Mouse (Mus musculus) G1E (cell line): ENCODE data around the gene Usp13. TPM values are rescaled to one million over a fixed set of nuclear protein-coding genes. Genes with fewer than 3 reads are reported as not detected.

Experiments used
- ATAC-seq: 2 replicates; pipeline ENCODE4 v1.8.0; 2016; ENCODE audit warnings: mild to moderate bottlenecking; ENCODE audit not compliant: insufficient number of reproducible peaks, poor library complexity, low FRiP score, severe bottlenecking; ENCODE audit errors: extremely low read depth
- DNase-seq: peaks from one replicate; pipeline ENCODE4 v3.0.0; 2012; ENCODE audit warnings: low spot score
- H3K27me3 ChIP-seq: 2 replicates; pipeline ENCODE4 v1.6.1; 2012; ENCODE audit warnings: mild to moderate bottlenecking, low read length, inconsistent platforms; ENCODE audit not compliant: insufficient read depth
- H3K36me3 ChIP-seq: replicated peaks from 2 replicates; pipeline ENCODE3; 2012; ENCODE audit warnings: mild to moderate bottlenecking, inconsistent platforms
- H3K4me1 ChIP-seq: 2 replicates; pipeline ENCODE4 v1.6.1; 2012; ENCODE audit warnings: low read depth, low read length, inconsistent platforms, mixed read lengths; ENCODE audit not compliant: insufficient read depth
- H3K4me3 ChIP-seq: 2 replicates; pipeline ENCODE4 v1.5.1; 2012; ENCODE audit warnings: low read depth, mild to moderate bottlenecking, inconsistent platforms, low read length, moderate library complexity, mixed read lengths
- H3K9me3 ChIP-seq: replicated peaks from 2 replicates; pipeline ENCODE4 v1.6.1; 2012; ENCODE audit warnings: inconsistent platforms
- CTCF ChIP-seq: IDR thresholded peaks from 2 replicates; pipeline ENCODE4 v1.5.1; 2012; ENCODE audit warnings: low read depth, low read length, inconsistent platforms, mixed read lengths
- GATA1 ChIP-seq: IDR thresholded peaks from 2 replicates; pipeline ENCODE4 v1.6.1; 2012; ENCODE audit warnings: borderline replicate concordance, low read length, inconsistent platforms, mixed read lengths
- GATA2 ChIP-seq: IDR thresholded peaks from 2 replicates; pipeline ENCODE4 v1.6.1; 2012; ENCODE audit warnings: low read depth, low read length, inconsistent platforms, borderline replicate concordance
- POLR2AphosphoS5 ChIP-seq: IDR thresholded peaks from 2 replicates; pipeline ENCODE4 v1.6.1; 2012; ENCODE audit warnings: low read depth, low read length, inconsistent platforms; ENCODE audit not compliant: insufficient replicate concordance
- TAL1 ChIP-seq: conservative IDR thresholded peaks from 2 replicates; pipeline ENCODE4 v1.6.1; 2012; ENCODE audit warnings: low read depth, low read length, inconsistent platforms, mixed read lengths
- polyA plus RNA-seq: library from polyadenylated mRNA; stranded (reverse); fragments of >175 nt; gene quantifications from 2 replicates; pipeline ENCODE4 v1.2.3, GENCODE M21; 2012
- total RNA-seq, 2 experiments: library from RNA; stranded (forward) in 1 of 2; stranded (reverse) in 1 of 2; fragments of 200-1000 nt in 1 of 2; fragments of >200 nt in 1 of 2; fragmentation: Nextera tagmentation in 1 of 2; gene quantifications; 2 replicates each; pipeline ENCODE4 v1.2.3; 2014 to 2017

The Usp13 gene
- total and polyA plus RNA-seq, 3 experiments, result 0.01 to 0.05 TPM; not detected in 1

DNA sequence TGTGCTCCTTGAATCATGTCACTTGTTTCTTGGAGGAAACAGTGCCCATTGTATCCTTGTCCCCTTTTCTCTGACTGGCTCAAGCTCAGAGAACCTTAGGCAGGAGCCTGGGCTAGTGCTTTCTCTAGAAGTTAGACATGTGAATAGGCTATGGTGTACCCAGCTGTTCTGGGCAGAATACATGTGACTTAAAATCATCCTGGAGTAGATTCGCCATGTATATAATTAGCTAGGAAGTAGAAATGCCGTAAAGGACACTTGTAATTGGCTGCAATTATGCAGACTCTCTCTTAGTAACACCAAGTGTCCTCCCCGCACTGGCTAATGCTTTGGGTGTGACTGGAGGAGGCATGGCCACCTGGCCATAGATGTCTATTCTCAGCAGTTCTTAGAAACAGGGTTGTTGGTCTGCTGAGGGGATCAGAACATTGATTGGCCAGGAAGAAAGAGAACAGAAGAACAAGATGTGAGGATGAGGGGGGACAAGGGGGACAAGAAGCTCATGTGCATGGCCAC is 8.7 kb downstream of the Usp13 start:
- Histone ChIP-seq H3K4me3 (no peak overlapping the region), H3K36me3 (no peaks in the 10 kb centered on the region), H3K4me1 (no peaks in the 10 kb centered on the region), H3K27me3 (no peaks in the 10 kb centered on the region), H3K9me3 (no peaks in the 10 kb centered on the region)
- no peak for ATAC-seq
- no peak for TF ChIP-seq GATA2
- no peak for TF ChIP-seq CTCF
- TF ChIP-seq POLR2AphosphoS5, result no peak
- no peak for TF ChIP-seq GATA1
- no peak for TF ChIP-seq TAL1
- no peak for DNase-seq

DNA sequence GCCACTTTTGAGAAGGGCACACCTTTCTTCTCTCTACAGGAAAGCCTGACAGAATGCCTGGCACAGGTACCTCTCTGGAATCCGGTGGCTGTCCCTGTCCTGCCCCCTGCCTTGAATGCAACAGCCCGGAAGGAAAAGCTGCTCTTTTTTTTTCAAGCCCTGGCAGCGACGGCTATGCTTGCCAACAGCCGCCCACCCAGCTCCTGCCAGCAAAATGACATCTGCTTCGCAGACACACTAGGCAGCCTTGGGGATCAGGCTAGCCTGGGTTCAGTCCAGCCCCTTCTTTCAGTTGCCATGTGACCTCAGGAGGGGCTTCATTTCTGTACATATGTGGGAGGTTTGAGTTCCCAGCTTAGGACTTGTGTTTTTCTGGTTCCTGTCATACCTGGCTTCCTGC is 9.4 kb downstream of the Usp13 start:
- ATAC-seq (no peak), DNase-seq (no peak)
- Histone ChIP-seq H3K9me3 (no peaks in the 10 kb centered on the region), H3K4me1 (no peaks in the 10 kb centered on the region), H3K27me3 (no peaks in the 10 kb centered on the region), H3K4me3 (no peak overlapping the region), H3K36me3 (no peaks in the 10 kb centered on the region)
- no peak for TF ChIP-seq TAL1
- no peak for TF ChIP-seq GATA1
- no peak for TF ChIP-seq POLR2AphosphoS5
- no peak for TF ChIP-seq CTCF
- no peak for TF ChIP-seq GATA2

DNA sequence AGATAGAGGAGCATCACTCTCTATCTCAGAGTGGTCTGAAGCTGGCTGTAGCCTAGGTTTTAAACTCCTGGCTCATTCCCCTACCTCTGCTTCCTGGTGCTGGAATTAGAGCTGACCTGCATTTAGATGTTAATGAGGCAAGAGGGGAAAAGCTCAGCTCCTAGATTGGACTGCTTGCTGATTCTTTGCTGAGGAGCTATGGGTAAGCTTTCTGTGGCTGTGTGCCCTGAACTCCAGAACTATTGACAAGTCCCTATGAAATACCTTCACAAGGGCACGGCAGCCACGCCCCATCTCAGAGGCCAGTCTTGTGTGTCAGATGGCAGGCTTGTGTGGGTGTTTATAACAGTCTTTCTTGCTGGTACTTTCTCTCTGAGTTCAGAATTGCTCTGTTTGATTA is 16.5 kb downstream of the Usp13 start:
- Histone ChIP-seq H3K36me3 (no peaks in the 10 kb centered on the region), H3K4me3 (no peak overlapping the region), H3K4me1 (no peaks in the 10 kb centered on the region), H3K27me3 (no peaks in the 10 kb centered on the region), H3K9me3 (no peaks in the 10 kb centered on the region)
- TF ChIP-seq POLR2AphosphoS5 (no peak), TAL1 (no peak), GATA1 (no peak), GATA2 (no peak), CTCF (no peak)
- ATAC-seq (no peak), DNase-seq (no peak)

DNA sequence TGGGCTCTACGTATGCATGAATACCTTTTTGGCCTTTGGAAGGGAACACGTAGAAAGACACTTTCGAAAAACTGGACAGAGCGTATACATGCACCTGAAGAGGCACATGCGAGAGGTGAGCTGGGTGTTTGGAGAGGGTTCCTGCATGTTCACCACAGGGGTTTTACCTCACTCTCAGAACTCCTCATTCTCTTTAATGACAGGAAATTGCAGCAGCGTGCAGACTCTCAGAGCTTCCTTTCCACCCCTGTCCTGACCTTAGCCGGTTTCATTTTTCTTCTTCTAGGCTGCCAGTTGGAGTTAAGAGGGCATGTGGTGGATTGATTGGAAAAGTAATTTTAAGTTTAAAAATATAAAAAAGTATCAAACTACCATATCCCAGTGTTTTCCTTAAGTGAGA is 20.5 kb downstream of the Usp13 start:
- no peaks in the 10 kb centered on the region for H3K36me3 ChIP-seq
- no peak for ATAC-seq
- no peaks in the 10 kb centered on the region for H3K27me3 ChIP-seq
- H3K4me1 ChIP-seq, result no peaks in the 10 kb centered on the region
- DNase-seq, result no peak
- no peaks in the 10 kb centered on the region for H3K9me3 ChIP-seq
- TF ChIP-seq CTCF, result no peak
- TF ChIP-seq POLR2AphosphoS5, result no peak
- no peak for TF ChIP-seq TAL1
- no peak for TF ChIP-seq GATA1
- no peak for TF ChIP-seq GATA2
- H3K4me3 ChIP-seq, result no peak overlapping the region

DNA sequence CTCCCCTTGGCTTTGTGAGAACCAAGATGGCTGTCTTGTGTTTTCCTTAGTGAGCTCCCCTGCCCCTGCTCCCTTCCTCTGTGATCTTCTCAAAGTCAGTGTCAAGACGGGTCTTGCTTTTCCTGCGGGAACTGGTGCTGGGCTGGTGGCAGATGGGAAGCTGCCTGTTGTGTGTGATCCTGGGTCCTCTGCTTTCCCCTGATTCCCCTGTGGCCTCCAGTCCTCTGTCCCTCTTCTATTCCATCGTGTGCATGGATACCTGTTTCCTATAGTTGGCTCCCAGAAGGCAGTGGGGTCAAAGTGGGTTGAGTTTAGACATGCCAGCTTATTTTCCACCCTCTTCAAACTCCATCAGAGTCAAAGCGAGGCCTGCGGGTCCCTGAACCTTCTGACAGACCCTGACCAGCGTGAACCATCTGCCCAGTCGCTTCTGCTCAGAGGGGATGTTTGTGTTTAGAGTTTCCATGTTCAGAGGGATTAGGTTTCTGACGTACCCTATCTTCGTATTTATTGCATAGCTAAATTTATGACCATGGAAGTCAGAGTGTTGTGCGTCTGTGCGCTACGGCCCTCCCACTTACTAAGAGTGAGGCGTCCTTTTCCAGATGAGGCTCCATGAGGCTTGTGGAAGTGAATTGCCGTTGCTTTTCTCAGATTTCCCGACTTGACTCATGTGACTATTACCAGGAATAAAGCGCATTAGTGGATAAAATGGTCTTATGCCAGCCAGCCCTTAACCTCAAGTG is 39.2 kb downstream of the Usp13 start:
- no peak for DNase-seq
- Histone ChIP-seq H3K4me1 (no peaks in the 10 kb centered on the region), H3K27me3 (no peaks in the 10 kb centered on the region; the same call in 1 of the 2 replicates), H3K9me3 (no peaks in the 10 kb centered on the region), H3K36me3 (no peaks in the 10 kb centered on the region), H3K4me3 (no peak overlapping the region)
- no peak for TF ChIP-seq CTCF
- no peak for TF ChIP-seq GATA2
- TF ChIP-seq POLR2AphosphoS5, result no peak
- no peak for TF ChIP-seq GATA1
- no peak for TF ChIP-seq TAL1
- no peak for ATAC-seq

DNA sequence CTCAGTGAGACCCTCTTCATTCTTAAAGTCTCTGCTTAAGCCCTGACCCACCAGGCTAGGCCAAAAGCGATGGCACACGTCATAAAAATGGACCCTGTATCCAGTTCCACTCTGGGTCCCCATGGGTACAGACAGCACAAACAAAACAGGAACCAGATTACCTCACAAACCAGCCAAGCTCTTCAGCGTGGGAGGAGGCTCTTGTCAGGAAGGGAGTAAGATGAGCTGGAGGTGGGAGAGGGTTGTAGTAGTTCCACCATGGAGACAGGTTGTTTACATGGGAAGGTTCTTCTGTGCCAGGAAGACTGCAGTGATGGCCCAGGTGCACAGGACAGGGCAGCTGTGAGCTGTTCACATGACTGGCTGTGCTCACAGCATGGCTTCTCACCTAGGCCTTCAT is 53.7 kb downstream of the Usp13 start:
- Histone ChIP-seq H3K36me3 (no peaks in the 10 kb centered on the region), H3K27me3 (no peaks in the 10 kb centered on the region; the same call in 1 of the 2 replicates), H3K4me1 (no peaks in the 10 kb centered on the region), H3K9me3 (no peaks in the 10 kb centered on the region), H3K4me3 (no peak overlapping the region)
- no peak for TF ChIP-seq GATA2
- no peak for TF ChIP-seq POLR2AphosphoS5
- no peak for TF ChIP-seq CTCF
- DNase-seq (no peak), ATAC-seq (no peak)
